In genomic region chr5:139075125-139075524, GRCm38 (mm10) we compare ENCODE assay signal across 8 mouse cellular contexts.
DNase-seq lines count a peak whose midpoint lies in the region; ATAC-seq and TF ChIP-seq lines count a peak whose summit lies in the region.

No protein-coding gene starts in this region.

- no peak overlapping the region for H3K4me3 ChIP-seq in hindbrain, embryonic 10.5 days
- H3K4me3 ChIP-seq in hindbrain, embryonic 13.5 days = no peak overlapping the region
- H3K4me3 ChIP-seq in bone marrow macrophage, adult 2 months (ENCODE audit: insufficient read depth, low read length) = no peak overlapping the region
- H3K4me3 ChIP-seq in forebrain, embryonic 13.5 days = no peak overlapping the region
- H3K4me3 ChIP-seq in midbrain, postnatal 0 days (ENCODE audit: low read depth, low read length) = no peak overlapping the region

- no peak overlapping the region for H3K9ac ChIP-seq in hindbrain, embryonic 13.5 days
- H3K9ac ChIP-seq in forebrain, embryonic 13.5 days = no peak overlapping the region
- H3K9ac ChIP-seq in midbrain, postnatal 0 days (replicated peaks; ENCODE audit: low read length, poor library complexity, severe bottlenecking) = no peak overlapping the region

- no peaks in the 10 kb centered on the region for H3K27me3 ChIP-seq in hindbrain, embryonic 10.5 days (ENCODE audit: insufficient read depth, poor library complexity, severe bottlenecking)
- H3K27me3 ChIP-seq in hindbrain, embryonic 13.5 days = no peaks in the 10 kb centered on the region
- H3K27me3 ChIP-seq in forebrain, embryonic 13.5 days = no peaks in the 10 kb centered on the region
- no peaks in the 10 kb centered on the region for H3K27me3 ChIP-seq in midbrain, postnatal 0 days (ENCODE audit: insufficient read depth, low read length)
- H3K27me3 ChIP-seq in splenic B cell, adult 2 months (ENCODE audit: control insufficient read depth, insufficient read depth, low read length, poor library complexity, severe bottlenecking) = no peaks in the 10 kb centered on the region

- DNase-seq in hindbrain, embryonic 10.5 days (ENCODE audit: low spot score) = peak; percentile 58
- DNase-seq in induced T-regulatory cell, adult 2 months (ENCODE audit: low read depth) = peak; percentile 85
- peak; percentile 65 for DNase-seq in left cerebral cortex, postnatal 4 days
- DNase-seq in midbrain, postnatal 0 days (ENCODE audit: low spot score) = no peak
- DNase-seq in splenic B cell, adult 2 months (ENCODE audit: low read depth, low spot score) = peak; percentile 80

- H3K4me2 ChIP-seq in hindbrain, embryonic 13.5 days = no peak overlapping the region
- no peak overlapping the region for H3K4me2 ChIP-seq in forebrain, embryonic 13.5 days
- no peak overlapping the region for H3K4me2 ChIP-seq in midbrain, postnatal 0 days (ENCODE audit: low read depth, low read length, poor library complexity, severe bottlenecking)

- peaks cover 6% of the 10 kb centered on the region; the same call in 1 of the 2 replicates for H3K4me1 ChIP-seq in hindbrain, embryonic 10.5 days (replicated peaks)
- H3K4me1 ChIP-seq in hindbrain, embryonic 13.5 days (replicated peaks) = peaks cover 33% of the 10 kb centered on the region
- no peaks in the 10 kb centered on the region for H3K4me1 ChIP-seq in bone marrow macrophage, adult 2 months (ENCODE audit: control insufficient read depth, insufficient read depth, low read length)
- H3K4me1 ChIP-seq in forebrain, embryonic 13.5 days = peaks cover 32% of the 10 kb centered on the region
- no peaks in the 10 kb centered on the region for H3K4me1 ChIP-seq in midbrain, postnatal 0 days (ENCODE audit: insufficient read depth, low read length)

- H3K9me3 ChIP-seq in hindbrain, embryonic 10.5 days = no peaks in the 10 kb centered on the region
- H3K9me3 ChIP-seq in hindbrain, embryonic 13.5 days = no peaks in the 10 kb centered on the region
- no peaks in the 10 kb centered on the region for H3K9me3 ChIP-seq in forebrain, embryonic 13.5 days (replicated peaks)
- no peaks in the 10 kb centered on the region for H3K9me3 ChIP-seq in midbrain, postnatal 0 days (ENCODE audit: low read length)

- 39% methylated on average over 3 of the region's 3 CpGs for WGBS in hindbrain, embryonic 10.5 days
- 52% methylated on average over 3 of the region's 3 CpGs for WGBS in hindbrain, embryonic 13.5 days
- 43% methylated on average over 3 of the region's 3 CpGs for WGBS in forebrain, embryonic 13.5 days
- 46% methylated on average over 3 of the region's 3 CpGs for WGBS in midbrain, postnatal 0 days

- ATAC-seq in hindbrain, embryonic 13.5 days (ENCODE audit: low FRiP score) = no peak
- ATAC-seq in forebrain, embryonic 13.5 days = peak; percentile 43; the same call in 1 of the 2 replicates
- ATAC-seq in midbrain, postnatal 0 days (ENCODE audit: low FRiP score) = peak; percentile 13; the same call in 1 of the 2 replicates

- TF ChIP-seq POLR2A in bone marrow macrophage, adult 2 months (IDR thresholded peaks at IDR 0.05; ENCODE audit: borderline replicate concordance, low read depth, low read length) = no peak

- no peaks in the 10 kb centered on the region for H3K36me3 ChIP-seq in hindbrain, embryonic 10.5 days
- no peaks in the 10 kb centered on the region for H3K36me3 ChIP-seq in hindbrain, embryonic 13.5 days
- H3K36me3 ChIP-seq in forebrain, embryonic 13.5 days (ENCODE audit: poor library complexity, severe bottlenecking) = no peaks in the 10 kb centered on the region
- no peaks in the 10 kb centered on the region for H3K36me3 ChIP-seq in midbrain, postnatal 0 days (ENCODE audit: insufficient read depth, low read length)
- no peaks in the 10 kb centered on the region for H3K36me3 ChIP-seq in splenic B cell, adult 2 months (ENCODE audit: control insufficient read depth, insufficient read depth, low read length, poor library complexity, severe bottlenecking)

- no peak overlapping the region for H3K27ac ChIP-seq in hindbrain, embryonic 10.5 days
- no peak overlapping the region for H3K27ac ChIP-seq in hindbrain, embryonic 13.5 days
- H3K27ac ChIP-seq in bone marrow macrophage, adult 2 months (ENCODE audit: insufficient read depth, low read depth, low read length) = no peak overlapping the region
- no peak overlapping the region for H3K27ac ChIP-seq in forebrain, embryonic 13.5 days
- no peak overlapping the region for H3K27ac ChIP-seq in midbrain, postnatal 0 days (ENCODE audit: low read depth, low read length)

- intact Hi-C loops in left cerebral cortex, postnatal 4 days (cut with DNase I) = no loop called here

- peak; percentile 55 for TF ChIP-seq CTCF in bone marrow macrophage, adult 2 months (IDR thresholded peaks at IDR 0.05; ENCODE audit: low read depth, low read length)
- peak; percentile 70 for TF ChIP-seq CTCF in midbrain, postnatal 0 days (IDR thresholded peaks at IDR 0.05)
